In genomic region chr15:94045131-94045756, GRCm38 (mm10) we compare ENCODE assay signal across 9 mouse cellular contexts.
DNase-seq lines count a peak whose midpoint lies in the region; ATAC-seq and TF ChIP-seq lines count a peak whose summit lies in the region.
"Had no signal": no experiment of that assay in that cellular context is flagged by ENCODE, and none has a peak within 500 bp of the region (broad histone marks: within the 10 kb centered on the region; RNA-seq: fewer than 3 reads in every experiment).

No protein-coding gene starts in this region.

- no peak overlapping the region for H3K4me2 ChIP-seq in liver, embryonic 11.5 days
- H3K4me2 ChIP-seq in intestine, embryonic 15.5 days (replicated peaks): peak overlapping the region; percentile 24; the same call in 1 of the 2 replicates
- H3K4me2 ChIP-seq: liver, embryonic 13.5 days had no signal

- peak overlapping the region; percentile 7; the same call in 1 of the 2 replicates for H3K4me3 ChIP-seq in liver, adult 2 months (ENCODE audit: insufficient read depth, low read depth, low read length)
- H3K4me3 ChIP-seq in liver, embryonic 11.5 days (ENCODE audit: low read depth, low read length): no peak overlapping the region
- no peak overlapping the region for H3K4me3 ChIP-seq in intestine, embryonic 15.5 days (replicated peaks)
- H3K4me3 ChIP-seq in forebrain, embryonic 10.5 days: no peak overlapping the region
- H3K4me3 ChIP-seq: liver, embryonic 13.5 days had no signal

- TF ChIP-seq CTCF in liver, adult 2 months (IDR thresholded peaks at IDR 0.05; ENCODE audit: low read depth, low read length): no peak

- no peak for TF ChIP-seq POLR2A in liver, adult 2 months (IDR thresholded peaks at IDR 0.05; ENCODE audit: extremely low read depth, insufficient read depth, low read length)

- no peaks in the 10 kb centered on the region for H3K79me2 ChIP-seq in liver, adult 2 months (ENCODE audit: control insufficient read depth, insufficient read depth, low read length)

- DNase-seq in adrenal gland, postnatal 10 days: peak; percentile 37
- DNase-seq in adrenal gland, adult 18-20 months (ENCODE audit: low spot score in 2 of 2): no peak
- DNase-seq in liver, adult 2 months (ENCODE audit: extremely low read depth, low read depth, low spot score): no peak
- DNase-seq in liver, embryonic 11.5 days (ENCODE audit: low spot score): no peak
- peak; percentile 47 to 52 for DNase-seq in right cerebral cortex, adult 2 months (ENCODE audit: low spot score in 2 of 2)
- DNase-seq in forebrain, embryonic 10.5 days (ENCODE audit: extremely low spot score, low spot score): no peak
- DNase-seq: liver, embryonic 13.5 days had no signal

- H3K4me1 ChIP-seq in liver, adult 2 months (ENCODE audit: control insufficient read depth, insufficient read depth, low read length): no peaks in the 10 kb centered on the region
- no peaks in the 10 kb centered on the region for H3K4me1 ChIP-seq in liver, embryonic 11.5 days (replicated peaks; ENCODE audit: control insufficient read depth, insufficient read depth, low read length)
- H3K4me1 ChIP-seq in intestine, embryonic 15.5 days (replicated peaks): no peaks in the 10 kb centered on the region
- peaks cover 3% of the 10 kb centered on the region; the same call in 1 of the 2 replicates for H3K4me1 ChIP-seq in forebrain, embryonic 10.5 days
- H3K4me1 ChIP-seq: liver, embryonic 13.5 days had no signal

- no peaks in the 10 kb centered on the region for H3K9me3 ChIP-seq in liver, embryonic 11.5 days (ENCODE audit: control insufficient read depth, low read length)
- H3K9me3 ChIP-seq in intestine, embryonic 15.5 days: no peaks in the 10 kb centered on the region
- H3K9me3 ChIP-seq in forebrain, embryonic 10.5 days: no peaks in the 10 kb centered on the region
- H3K9me3 ChIP-seq: liver, embryonic 13.5 days had no signal

- H3K36me3 ChIP-seq in liver, adult 2 months (ENCODE audit: control insufficient read depth, insufficient read depth, low read length): no peaks in the 10 kb centered on the region
- H3K36me3 ChIP-seq in liver, embryonic 11.5 days (ENCODE audit: control insufficient read depth, insufficient read depth, low read length): no peaks in the 10 kb centered on the region
- H3K36me3 ChIP-seq in intestine, embryonic 15.5 days: no peaks in the 10 kb centered on the region
- no peaks in the 10 kb centered on the region for H3K36me3 ChIP-seq in forebrain, embryonic 10.5 days (replicated peaks)
- H3K36me3 ChIP-seq: liver, embryonic 13.5 days had no signal

- no peak overlapping the region for H3K9ac ChIP-seq in liver, adult 2 months (ENCODE audit: low read depth, low read length)
- H3K9ac ChIP-seq in liver, embryonic 11.5 days (ENCODE audit: low read depth, low read length): no peak overlapping the region
- H3K9ac ChIP-seq in intestine, embryonic 15.5 days: no peak overlapping the region
- H3K9ac ChIP-seq: liver, embryonic 13.5 days had no signal

- H3K27ac ChIP-seq in liver, adult 2 months (replicated peaks; ENCODE audit: insufficient read depth, low read depth, low read length): no peak overlapping the region
- no peak overlapping the region for H3K27ac ChIP-seq in liver, embryonic 11.5 days (ENCODE audit: low read depth, low read length)
- no peak overlapping the region for H3K27ac ChIP-seq in intestine, embryonic 15.5 days
- H3K27ac ChIP-seq in forebrain, embryonic 10.5 days: no peak overlapping the region
- H3K27ac ChIP-seq: liver, embryonic 13.5 days had no signal

- ATAC-seq in liver, embryonic 11.5 days (replicated peaks; ENCODE audit: low FRiP score): no peak
- ATAC-seq in intestine, embryonic 15.5 days: 0 out of 2 replicates have a peak, but pooled peaks have one; percentile 43
- ATAC-seq in cerebellum, adult (ENCODE audit: insufficient number of reproducible peaks, low FRiP score, low TSS enrichment): no peak

- WGBS in liver, adult 2 months: 75% methylated on average over 18 of the region's 18 CpGs
- 64% methylated on average over 18 of the region's 18 CpGs for WGBS in liver, embryonic 11.5 days
- 55% methylated on average over 18 of the region's 18 CpGs for whole genome bisulfite sequencing in intestine, embryonic 15.5 days
- 92% methylated on average over 18 of the region's 18 CpGs for WGBS in forebrain, embryonic 10.5 days

- no peaks in the 10 kb centered on the region for H3K27me3 ChIP-seq in liver, adult 2 months (ENCODE audit: control insufficient read depth, insufficient read depth, low read length)
- H3K27me3 ChIP-seq in liver, embryonic 11.5 days (replicated peaks; ENCODE audit: control insufficient read depth, insufficient read depth, low read length): no peaks in the 10 kb centered on the region
- H3K27me3 ChIP-seq in intestine, embryonic 15.5 days (replicated peaks): no peaks in the 10 kb centered on the region
- no peaks in the 10 kb centered on the region for H3K27me3 ChIP-seq in forebrain, embryonic 10.5 days (ENCODE audit: poor library complexity, severe bottlenecking)
- H3K27me3 ChIP-seq: liver, embryonic 13.5 days had no signal

Comparison
In these comparisons a context has a peak if more than half of its experiments do, and no peak if none do; other contexts are left out.
1. DNase-seq: peak in adrenal gland, postnatal 10 days (single experiment) and right cerebral cortex, adult 2 months (2 of 2); none in adrenal gland, adult 18-20 months (0 of 2), liver, adult 2 months (single experiment), liver, embryonic 11.5 days (single experiment) and forebrain, embryonic 10.5 days (single experiment).